Mouse (Mus musculus) macrophage (primary cell): ENCODE measurements around the gene Olfr91. TPM values are rescaled to one million over a fixed set of nuclear protein-coding genes. Genes with fewer than 3 reads are reported as not detected.

Experiments used
- H3K27ac ChIP-seq: fragments of 350-480 bp; formaldehyde crosslinking; 2 replicates; pipeline ENCODE4 v1.9.0; 2021
- H3K36me3 ChIP-seq: fragments of 350-480 bp; formaldehyde crosslinking; 2 replicates; pipeline ENCODE4 v1.9.0; 2021; ENCODE audit errors: inconsistent target
- H3K4me3 ChIP-seq: fragments of 350-480 bp; formaldehyde crosslinking; 2 replicates; pipeline ENCODE4 v1.9.0; 2021; ENCODE audit errors: inconsistent target
- H3K79me2 ChIP-seq: fragments of 350-480 bp; formaldehyde crosslinking; 2 replicates; pipeline ENCODE4 v1.9.0; 2021; ENCODE audit errors: inconsistent target
- WGBS: methylation state at CpG from one replicate; pipeline ENCODE4 v1.1.7; 2026; ENCODE audit warnings: inconsistent platforms; ENCODE audit not compliant: missing documents; 5-methylcytosine and 5-hydroxymethylcytosine counted together
- polyA plus RNA-seq: library from polyadenylated mRNA; stranded (reverse); fragments of 250-400 nt; gene quantifications from 3 replicates; pipeline ENCODE4 v1.2.4, GENCODE M21; 2018; ENCODE audit warnings: inconsistent platforms

Olfr91 gene
- polyA plus RNA-seq, 1 experiment from 2014 or later: not detected

DNA sequence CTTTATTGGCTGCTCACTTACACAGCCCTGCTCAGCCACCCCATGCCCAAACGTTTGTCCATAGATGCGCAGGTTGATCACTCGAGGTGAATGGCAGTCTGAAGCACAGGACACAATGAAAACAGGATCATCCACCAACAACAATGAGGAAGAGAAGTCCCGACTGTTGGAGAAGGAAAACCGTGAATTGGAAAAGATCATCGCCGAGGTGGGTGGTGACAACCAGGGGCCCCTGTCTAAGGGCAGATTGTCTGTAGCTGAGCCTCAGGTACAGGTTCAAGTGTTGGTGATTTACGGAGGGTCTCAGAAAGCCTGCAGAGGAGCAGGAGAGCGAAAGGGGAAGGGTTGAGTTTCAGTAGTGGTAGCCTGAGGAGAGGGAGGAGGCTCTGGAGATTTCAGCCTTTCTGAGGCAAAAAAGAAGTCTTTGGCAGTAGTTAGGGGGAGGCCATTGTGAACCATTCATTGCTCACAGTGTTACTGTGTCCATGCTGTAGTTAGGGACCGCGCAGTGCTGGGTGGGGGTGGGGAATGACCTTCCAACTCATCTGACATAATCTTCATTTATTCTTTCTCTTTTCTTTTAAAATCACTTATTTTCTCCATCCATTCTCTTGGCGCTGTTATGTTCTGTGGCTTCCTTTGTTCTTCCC is 25.9 kb downstream of the Olfr91 start:
- H3K36me3 ChIP-seq: no peaks in the 10 kb centered on the region

DNA sequence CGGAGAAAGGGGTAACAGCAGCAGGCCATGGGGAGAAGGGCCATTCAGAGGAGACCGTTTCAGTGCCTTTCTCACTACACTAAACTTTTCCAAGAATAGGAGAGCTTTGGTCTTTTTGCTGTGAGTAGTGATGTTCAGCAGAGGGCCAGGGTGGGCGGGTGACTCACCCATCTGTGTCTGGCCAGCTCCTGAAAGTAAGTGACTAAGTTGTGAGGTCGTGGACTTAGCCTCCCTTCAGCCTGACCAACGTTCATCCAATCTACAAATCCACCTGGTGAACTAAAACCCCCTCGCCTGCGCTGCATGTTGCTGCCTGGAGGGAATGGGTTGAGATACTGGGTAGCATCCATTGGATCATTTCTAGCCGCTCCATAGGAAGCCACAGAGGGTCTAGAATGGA is 28.0 kb downstream of the Olfr91 start:
- 92% methylated on average over 8 of the region's 8 CpGs for WGBS
- Histone ChIP-seq H3K27ac (no peak overlapping the region), H3K4me3 (no peak overlapping the region), H3K79me2 (no peaks in the 10 kb centered on the region), H3K36me3 (no peaks in the 10 kb centered on the region)

More for the DNA sequence above, 25.9 kb downstream of the Olfr91 start:
- no peak overlapping the region for H3K27ac ChIP-seq
- 89% methylated on average over 12 of the region's 12 CpGs for WGBS
- H3K79me2 ChIP-seq: no peaks in the 10 kb centered on the region
- H3K4me3 ChIP-seq: no peak overlapping the region

DNA sequence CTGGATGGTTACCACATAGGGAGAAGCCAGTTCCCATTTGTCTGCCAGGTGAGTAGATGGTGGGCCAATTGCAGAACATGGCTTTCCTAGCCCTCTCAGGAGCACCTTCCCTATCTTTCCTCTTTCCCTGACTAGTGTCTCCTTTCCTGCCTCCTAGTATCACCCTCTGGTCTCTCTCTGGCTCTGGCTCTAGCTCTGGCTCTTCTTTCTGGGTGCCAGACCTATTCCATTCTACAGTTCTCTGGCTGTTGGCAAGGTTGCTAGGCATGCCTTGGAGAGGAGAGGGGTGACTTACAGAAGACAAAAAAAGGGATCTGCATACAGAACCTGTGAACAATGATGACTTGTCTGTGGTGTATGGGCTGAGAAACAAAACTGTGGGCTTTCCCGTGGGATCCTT is 30.2 kb downstream of the Olfr91 start:
- H3K4me3 ChIP-seq: no peak overlapping the region
- WGBS: 91% methylated on average over 1 of the region's 1 CpGs
- H3K27ac ChIP-seq: no peak overlapping the region
- H3K36me3 ChIP-seq: no peaks in the 10 kb centered on the region
- no peaks in the 10 kb centered on the region for H3K79me2 ChIP-seq

DNA sequence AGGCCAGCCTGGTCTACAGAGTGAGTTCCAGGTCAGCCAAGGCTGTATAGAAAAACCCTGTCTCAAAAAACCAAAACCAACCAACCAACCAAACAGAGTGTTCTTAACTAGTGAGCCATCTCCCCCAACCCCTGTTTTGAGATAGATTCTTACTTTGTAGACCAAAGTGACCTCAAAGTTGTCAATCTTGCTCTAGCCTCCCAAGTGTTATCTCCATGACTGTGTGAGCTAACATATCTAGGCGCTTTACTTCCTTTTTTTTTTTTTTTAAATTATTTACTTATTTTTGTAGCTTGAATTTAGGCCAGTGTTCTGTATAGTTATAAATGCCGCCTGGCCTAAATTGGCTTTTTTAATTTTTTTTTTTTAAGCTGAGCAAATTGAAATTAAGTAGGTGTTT is 32.1 kb downstream of the Olfr91 start:
- no peaks in the 10 kb centered on the region for H3K79me2 ChIP-seq
- no peaks in the 10 kb centered on the region for H3K36me3 ChIP-seq
- H3K27ac ChIP-seq: no peak overlapping the region
- 100% methylated on average over 1 of the region's 2 CpGs for WGBS
- H3K4me3 ChIP-seq: no peak overlapping the region

DNA sequence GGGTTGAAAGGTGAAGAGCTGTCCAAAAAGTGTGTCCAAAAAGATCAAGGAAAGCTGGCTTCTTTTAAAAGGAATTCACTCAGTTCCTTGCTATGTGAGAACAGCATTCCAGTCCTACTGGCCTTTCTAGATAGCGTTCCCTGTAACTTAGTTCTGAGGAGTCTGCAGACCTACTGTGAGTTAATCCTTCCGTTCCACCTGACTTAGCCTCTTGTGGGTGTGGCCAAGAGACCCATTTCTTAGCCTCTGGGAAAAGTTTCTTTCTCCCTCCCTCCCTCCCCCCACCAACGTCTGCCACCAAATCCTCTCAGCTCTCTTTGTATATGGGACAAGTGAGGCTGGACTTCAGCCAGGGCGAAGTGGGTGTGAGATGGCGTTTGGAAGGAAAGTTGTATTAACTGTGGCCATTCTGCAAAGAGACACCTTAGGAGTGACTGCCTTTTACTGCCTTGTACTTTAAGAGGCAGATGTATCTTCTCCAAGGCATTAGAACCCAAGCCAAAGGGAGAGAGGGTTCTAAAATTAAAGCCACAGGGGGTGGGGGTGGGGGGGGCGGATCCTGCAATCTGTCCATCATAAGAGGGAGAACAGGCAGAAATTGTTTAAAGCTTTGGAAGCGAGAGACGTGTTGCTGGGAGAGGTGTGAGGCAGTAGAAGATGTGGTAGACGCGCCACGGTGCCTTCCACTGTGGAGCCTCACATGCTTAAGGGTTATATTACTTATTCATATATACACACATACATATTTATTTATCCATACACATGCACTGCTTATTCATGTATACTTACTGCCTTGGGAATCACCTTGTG is 34.2 kb downstream of the Olfr91 start:
- Histone ChIP-seq H3K79me2 (no peaks in the 10 kb centered on the region), H3K36me3 (no peaks in the 10 kb centered on the region), H3K27ac (no peak overlapping the region), H3K4me3 (no peak overlapping the region)
- 96% methylated on average over 11 of the region's 11 CpGs for WGBS

DNA sequence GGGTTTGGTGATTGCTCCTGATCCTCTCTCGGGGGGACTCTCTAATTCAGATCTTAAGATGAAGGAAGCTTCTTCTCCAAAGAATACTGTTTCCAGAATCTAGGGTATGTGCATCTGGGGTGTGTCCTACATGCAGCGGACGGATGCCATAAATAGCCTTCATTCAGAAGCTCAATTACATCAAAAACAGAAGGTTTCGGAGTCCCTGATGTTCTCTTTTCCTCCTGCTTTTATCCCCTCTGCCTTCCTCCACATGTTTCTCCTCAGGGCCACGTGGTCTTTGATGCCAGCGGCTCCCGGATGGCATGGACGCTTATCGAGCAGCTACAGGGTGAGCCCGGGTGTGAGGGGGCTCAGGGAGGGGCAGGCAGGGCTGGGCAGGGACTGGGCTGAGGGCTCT is 35.0 kb downstream of the Olfr91 start:
- no peak overlapping the region for H3K27ac ChIP-seq
- WGBS: 92% methylated on average over 10 of the region's 10 CpGs
- no peaks in the 10 kb centered on the region for H3K79me2 ChIP-seq
- no peaks in the 10 kb centered on the region for H3K36me3 ChIP-seq
- no peak overlapping the region for H3K4me3 ChIP-seq

DNA sequence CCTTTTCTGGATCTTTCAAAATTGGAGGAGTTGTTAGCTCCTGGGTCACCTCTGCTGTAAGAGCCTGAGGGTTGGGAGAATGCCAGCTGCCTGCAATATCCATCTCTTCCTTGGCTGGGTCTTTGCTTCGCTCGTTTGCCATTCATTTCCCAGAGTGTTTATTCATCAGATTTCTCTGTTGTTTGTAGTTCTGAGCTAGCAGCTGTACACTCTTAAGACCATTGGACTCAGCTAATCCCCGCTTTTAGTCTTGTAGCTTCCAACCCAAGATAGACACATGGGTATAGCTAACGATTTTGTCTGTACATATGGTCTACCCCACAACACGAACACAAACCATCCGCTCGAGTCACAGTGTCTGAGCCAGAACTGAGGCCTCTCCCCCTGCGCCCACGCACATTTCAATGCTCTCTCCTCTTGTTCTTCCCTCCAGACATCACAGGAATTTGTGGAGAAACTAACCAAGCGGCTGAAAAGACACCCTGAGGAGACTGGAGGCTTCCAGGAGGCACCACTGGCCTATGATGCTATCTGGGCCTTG is 35.9 kb downstream of the Olfr91 start:
- no peaks in the 10 kb centered on the region for H3K36me3 ChIP-seq
- 92% methylated on average over 10 of the region's 10 CpGs for WGBS
- H3K4me3 ChIP-seq: no peak overlapping the region
- H3K79me2 ChIP-seq: no peaks in the 10 kb centered on the region
- no peak overlapping the region for H3K27ac ChIP-seq

DNA sequence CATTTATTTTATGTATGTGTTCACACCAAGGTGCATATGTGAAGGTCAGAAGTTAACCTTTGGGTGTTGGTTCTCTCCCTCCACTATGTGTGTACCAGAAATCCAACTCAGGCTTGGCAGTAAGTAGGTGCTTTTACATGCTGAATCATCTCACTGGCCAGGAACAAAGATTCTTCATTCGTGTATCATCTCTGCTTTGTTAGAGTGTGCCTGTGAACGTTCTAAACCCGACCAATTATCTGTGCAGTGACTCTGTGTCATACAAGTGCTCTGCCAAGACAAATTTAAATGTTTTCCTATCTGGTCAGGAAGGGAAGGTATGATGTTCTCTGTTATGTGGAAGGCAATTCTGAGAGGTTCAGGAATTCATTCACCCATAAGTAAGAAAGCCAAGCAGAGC is 36.6 kb downstream of the Olfr91 start:
- Histone ChIP-seq H3K79me2 (no peaks in the 10 kb centered on the region), H3K36me3 (no peaks in the 10 kb centered on the region), H3K27ac (no peak overlapping the region), H3K4me3 (no peak overlapping the region)
- WGBS: 89% methylated on average over 3 of the region's 3 CpGs

DNA sequence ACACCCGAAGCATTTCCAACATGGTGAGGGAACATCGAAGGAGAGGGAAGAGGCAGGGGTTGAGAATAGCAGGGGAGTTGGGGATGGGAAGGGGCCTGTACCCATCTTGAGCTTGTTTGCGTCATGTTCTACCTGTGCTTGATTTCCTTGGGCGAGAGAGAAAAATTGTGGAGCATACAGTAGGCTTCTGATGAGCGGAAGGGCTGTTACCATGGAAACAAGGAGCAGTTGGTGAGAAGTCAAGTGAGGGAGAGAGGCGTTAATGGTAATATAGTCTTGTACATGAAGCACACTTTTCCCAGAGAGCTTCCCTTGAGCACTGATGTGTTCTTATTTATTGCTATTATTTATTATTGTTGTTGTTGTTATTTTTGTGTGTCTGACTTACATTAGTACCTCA is 41.1 kb downstream of the Olfr91 start:
- Histone ChIP-seq H3K27ac (no peak overlapping the region), H3K36me3 (no peaks in the 10 kb centered on the region), H3K4me3 (no peak overlapping the region), H3K79me2 (no peaks in the 10 kb centered on the region)
- 98% methylated on average over 6 of the region's 6 CpGs for WGBS

DNA sequence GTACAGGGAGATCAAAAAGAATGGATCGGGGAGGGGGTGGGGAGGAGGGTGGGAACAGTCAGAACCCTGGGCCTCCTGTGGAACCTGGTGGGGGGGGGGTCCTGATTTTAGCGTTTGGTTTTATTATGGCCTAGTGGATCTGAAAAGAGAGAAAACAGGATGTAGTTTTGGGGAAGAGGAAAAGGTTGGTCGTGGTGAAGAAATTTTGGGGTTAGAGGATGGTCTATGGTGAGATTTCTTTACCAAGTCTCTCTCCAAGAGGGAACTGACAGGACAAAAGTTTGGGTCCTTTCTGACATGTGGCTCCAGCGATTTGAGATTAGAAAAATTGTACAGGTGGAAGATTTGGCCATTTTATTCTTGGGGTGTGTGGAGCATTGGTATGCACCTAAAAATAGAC is 46.3 kb downstream of the Olfr91 start:
- H3K79me2 ChIP-seq: no peaks in the 10 kb centered on the region
- H3K4me3 ChIP-seq: no peak overlapping the region
- H3K36me3 ChIP-seq: no peaks in the 10 kb centered on the region
- no peak overlapping the region for H3K27ac ChIP-seq
- WGBS: 17% methylated on average over 3 of the region's 4 CpGs

DNA sequence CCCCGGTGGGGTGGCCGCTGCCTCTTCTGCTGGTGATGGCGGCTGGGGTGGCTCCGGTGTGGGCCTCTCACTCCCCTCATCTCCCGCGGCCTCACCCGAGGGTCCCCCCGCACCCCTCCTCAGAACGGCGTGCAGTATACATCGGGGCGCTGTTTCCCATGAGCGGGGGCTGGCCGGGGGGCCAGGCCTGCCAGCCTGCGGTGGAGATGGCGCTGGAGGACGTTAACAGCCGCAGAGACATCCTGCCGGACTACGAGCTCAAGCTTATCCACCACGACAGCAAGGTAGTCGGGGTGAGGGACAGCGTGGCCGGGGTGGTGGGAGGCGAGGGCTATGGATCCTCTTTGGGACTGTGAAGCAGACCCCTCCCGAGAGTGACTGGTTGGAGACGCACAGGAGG is 47.2 kb downstream of the Olfr91 start:
- H3K27ac ChIP-seq: no peak overlapping the region
- no peaks in the 10 kb centered on the region for H3K79me2 ChIP-seq
- H3K36me3 ChIP-seq: no peaks in the 10 kb centered on the region
- no peak overlapping the region for H3K4me3 ChIP-seq
- WGBS: 22% methylated on average over 25 of the region's 27 CpGs

DNA sequence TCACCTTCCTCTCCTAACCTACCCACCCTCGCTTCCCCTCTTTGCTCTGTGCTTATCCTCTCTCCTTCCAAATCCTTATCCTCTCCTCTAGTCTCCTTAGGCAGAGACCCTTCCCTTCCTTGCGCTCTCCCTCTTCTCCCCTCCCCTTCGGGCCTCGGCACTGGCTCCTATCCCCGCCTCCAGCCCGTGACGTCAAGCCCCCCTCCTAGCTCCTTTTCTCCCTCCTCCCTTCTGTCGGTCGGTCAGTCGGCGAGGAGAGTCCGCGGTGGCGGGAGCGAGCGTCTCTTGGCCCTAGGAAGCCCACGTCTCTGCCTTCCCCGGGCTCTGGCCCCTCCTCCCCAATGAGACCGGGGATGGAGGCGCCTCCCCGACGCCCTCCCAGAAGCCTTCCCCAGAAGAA is 47.7 kb downstream of the Olfr91 start:
- H3K79me2 ChIP-seq: no peaks in the 10 kb centered on the region
- no peak overlapping the region for H3K27ac ChIP-seq
- H3K36me3 ChIP-seq: no peaks in the 10 kb centered on the region
- H3K4me3 ChIP-seq: no peak overlapping the region
- WGBS: 1% methylated on average over 11 of the region's 22 CpGs

DNA sequence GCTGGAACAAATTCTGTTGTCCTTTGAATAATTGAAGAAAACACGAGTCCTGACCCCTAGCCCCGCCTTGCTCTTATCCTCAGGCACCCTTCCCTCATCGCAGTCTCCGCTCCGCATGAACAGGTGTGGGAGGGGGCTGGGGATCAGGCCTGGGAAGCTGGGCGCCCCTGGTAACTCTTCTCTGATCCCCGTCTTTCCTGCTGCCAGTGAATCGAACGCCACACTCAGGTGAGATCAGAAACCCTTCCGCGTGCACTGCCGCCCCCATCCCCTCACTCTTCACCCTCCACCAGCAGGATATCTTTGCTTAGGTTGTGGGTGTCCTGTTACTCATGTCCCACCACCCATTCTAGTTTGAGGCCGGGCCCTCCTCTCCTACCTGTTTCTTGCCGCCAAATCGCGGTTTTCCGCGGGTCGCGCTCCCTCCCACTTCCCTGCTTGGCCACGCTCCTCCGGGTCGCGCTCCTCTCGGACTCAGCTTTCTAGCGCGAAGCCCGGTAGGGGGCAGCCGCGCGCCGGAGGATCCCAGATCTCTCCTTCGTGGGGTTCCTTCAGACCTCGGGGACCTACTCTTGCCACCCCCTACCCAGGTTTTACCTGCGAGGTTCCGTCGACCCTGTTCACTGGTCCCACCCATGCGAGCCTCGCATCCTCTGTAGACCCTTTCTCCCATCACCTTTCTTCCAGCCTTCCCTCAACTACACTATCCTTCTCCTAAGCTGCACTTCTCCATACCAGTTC is 48.3 kb downstream of the Olfr91 start:
- 18% methylated on average over 39 of the region's 39 CpGs for WGBS
- Histone ChIP-seq H3K79me2 (no peaks in the 10 kb centered on the region), H3K4me3 (no peak overlapping the region), H3K36me3 (no peaks in the 10 kb centered on the region), H3K27ac (no peak overlapping the region)

DNA sequence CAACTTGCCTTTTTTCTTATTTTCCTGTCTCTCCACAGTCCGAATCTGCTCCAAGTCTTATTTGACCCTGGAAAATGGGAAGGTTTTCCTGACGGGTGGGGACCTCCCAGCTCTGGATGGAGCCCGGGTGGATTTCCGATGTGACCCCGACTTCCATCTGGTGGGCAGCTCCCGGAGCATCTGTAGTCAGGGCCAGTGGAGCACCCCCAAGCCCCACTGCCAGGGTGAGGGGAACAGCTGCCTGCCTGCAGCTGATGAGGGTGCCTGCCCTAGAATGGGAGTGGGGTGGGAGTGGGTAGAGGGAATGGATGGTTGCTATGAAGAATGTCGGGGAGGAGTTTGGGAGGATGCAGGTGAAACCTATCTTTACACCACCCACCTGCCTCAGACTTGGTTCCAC is 49.7 kb downstream of the Olfr91 start:
- Histone ChIP-seq H3K4me3 (no peak overlapping the region), H3K27ac (no peak overlapping the region)
- WGBS: 84% methylated on average over 7 of the region's 7 CpGs

DNA sequence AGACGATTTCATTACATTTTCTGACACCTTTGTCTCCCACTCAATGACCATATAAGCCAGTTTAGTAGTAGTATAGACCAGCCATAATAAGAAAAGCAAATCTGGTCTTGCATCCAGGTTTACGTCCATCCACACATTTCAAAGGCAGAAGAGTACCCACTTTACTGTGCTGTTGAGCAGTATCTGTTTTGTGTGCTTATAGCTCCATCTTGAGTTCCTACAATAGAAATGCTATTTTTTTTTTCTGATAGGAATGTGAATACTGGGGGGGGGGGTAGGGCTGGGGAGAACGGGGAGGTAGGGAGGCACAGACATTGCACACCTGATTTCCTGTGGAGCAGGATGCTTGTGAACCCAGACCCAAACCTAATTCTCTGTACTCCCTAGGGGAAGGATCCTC is 50.1 kb downstream of the Olfr91 start:
- Histone ChIP-seq H3K27ac (no peak overlapping the region), H3K79me2 (no peaks in the 10 kb centered on the region), H3K36me3 (no peaks in the 10 kb centered on the region), H3K4me3 (no peak overlapping the region)
- WGBS: 36% methylated on average over 3 of the region's 3 CpGs

More for the DNA sequence above, 49.7 kb downstream of the Olfr91 start:
- no peaks in the 10 kb centered on the region for H3K79me2 ChIP-seq
- H3K36me3 ChIP-seq: no peaks in the 10 kb centered on the region
